Mouse (Mus musculus) subcutaneous adipose tissue, adult 2 months (tissue): ENCODE data around the gene Nudc. TPM values are rescaled to one million over a fixed set of nuclear protein-coding genes. Genes with fewer than 3 reads are reported as not detected.

Experiments
- polyA plus RNA-seq: library from polyadenylated mRNA; depleted of rRNA; stranded (reverse); fragments of >200 nt; gene quantifications from 2 replicates; pipeline ENCODE4 v1.2.3, GENCODE M21; 2012; ENCODE audit warnings: low replicate concordance; rRNA removed

Gene Nudc
- polyA plus RNA-seq: 35.3 and 61.0 TPM in 2 replicates

DNA sequence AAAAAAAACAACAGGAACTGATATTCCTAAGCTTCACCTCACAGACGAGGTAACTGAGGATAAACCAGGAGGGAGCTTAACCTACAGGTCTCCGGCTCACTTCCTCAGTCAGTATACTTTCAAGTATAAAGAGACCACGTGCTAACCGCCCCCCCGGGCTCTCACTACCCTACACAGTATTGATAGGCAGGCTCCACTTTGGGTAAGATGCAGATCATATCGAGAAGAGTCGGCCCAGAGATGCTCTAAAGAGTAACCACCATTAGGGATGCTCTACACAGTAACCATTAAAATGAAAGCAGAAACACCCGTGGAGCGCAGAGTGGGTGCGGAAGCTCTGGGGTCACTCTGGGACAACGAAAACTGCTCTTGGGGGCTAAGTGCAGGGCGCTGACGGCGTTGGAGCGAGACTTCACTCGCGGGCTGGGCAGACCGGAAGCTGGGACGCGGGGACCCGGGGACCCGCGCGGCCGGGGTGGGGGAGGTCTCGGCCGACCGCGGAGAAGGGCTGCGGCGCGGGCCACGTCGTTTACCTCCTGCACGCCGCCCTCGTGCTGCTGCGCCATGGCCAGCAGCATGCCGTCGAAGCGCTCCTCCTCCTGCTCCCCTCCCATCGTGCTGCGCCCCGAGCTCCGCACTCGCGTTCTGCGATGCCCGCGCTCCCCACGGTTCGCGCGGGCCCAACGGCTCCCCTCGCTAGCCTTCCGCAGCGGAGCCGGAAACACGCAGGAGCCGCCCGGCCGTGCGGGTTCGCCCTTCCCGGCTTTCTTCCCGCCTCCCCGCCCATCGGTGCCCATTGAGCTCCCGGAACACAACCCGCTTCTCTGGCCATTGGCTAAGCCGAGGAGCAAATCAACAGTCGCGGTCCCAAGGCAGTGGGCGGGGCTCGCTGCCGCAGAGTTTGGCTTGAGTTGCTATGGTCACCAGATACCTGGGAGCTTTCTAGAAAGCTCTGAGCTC lies at the start of gene Nudc:
TSS of gene Nudc (minus strand) at position 725 of the 960 bp plus-strand sequence.

DNA sequence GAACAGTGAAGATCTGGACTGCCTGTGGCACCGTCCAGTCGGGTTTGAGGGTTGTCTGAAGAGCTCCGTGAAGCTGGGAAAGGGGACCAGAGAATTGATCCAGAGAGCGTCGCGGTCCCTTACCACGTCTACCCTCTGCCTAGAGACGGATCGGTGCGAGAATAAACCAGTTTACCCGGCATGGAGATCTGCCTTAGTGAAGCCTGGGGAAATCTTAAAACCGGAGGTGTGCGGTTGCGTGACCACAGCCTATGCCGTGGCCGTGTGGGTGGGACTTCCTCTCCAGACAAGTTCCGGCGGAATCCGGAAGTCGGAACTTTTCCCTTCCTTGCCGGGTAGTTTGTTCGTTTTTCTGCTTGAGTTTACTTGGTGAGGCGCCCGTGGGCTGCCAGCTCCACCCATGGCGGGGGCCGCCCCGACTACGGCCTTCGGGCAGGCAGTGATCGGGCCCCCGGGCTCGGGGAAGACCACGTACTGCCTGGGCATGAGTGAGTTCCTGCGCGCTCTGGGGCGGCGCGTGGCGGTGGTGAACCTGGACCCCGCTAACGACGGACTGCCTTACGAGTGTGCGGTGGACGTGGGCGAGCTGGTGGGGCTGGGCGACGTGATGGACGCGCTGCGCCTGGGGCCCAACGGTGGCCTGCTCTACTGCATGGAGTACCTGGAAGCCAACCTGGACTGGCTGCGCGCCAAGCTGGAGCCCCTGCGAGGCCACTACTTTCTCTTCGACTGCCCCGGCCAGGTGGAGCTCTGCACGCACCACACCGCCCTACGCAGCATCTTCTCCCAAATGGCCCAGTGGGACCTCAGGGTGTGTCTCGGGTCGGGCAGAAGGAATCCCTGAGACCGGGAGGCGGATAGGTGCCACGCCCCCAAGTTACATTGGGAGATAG lies 38.5 kb upstream of the Nudc start, which contains the start of gene Gpn2:
TSS of gene Gpn2 (plus strand) at position 304 of the 893 bp plus-strand sequence.

DNA sequence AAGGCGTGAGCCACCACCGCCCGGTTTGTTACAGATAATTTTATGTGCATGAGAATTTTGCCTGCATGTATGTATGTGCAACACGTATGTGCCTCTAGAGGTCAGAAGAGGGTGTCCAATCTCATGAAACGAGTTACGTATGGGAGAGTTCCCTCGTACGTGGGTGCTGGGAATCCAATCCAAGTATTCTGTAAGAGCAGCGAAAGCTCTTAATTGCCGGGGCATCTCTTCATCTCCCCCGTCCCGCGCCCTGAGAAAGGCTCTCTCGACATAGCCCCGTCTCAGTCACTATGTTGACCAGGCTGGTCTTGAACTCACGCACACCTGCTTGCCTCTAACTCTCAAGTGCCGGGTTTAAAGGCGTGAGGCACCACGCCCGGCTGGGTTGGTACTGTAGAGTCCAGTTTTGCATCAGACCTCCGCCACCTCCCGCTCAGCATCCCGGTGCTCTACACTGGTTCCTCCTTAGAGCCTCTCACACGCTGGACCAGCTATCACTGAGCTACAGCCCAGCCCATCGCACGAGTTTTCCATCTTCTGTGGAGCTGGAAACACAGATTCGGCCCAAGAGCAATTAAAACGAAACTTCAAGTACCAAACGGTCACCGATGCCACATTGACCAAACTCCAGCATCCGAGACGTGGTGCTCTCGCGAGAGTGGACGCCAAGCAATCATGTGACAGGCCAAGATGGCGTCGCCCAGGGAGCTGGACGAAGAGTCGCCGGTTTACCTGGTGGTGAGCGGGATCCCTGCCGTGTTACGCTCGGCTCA lies 28.5 kb upstream of the Nudc start, which contains the start of gene Gpatch3:
TSS of gene Gpatch3 (plus strand) at position 676 of the 773 bp plus-strand sequence.

DNA sequence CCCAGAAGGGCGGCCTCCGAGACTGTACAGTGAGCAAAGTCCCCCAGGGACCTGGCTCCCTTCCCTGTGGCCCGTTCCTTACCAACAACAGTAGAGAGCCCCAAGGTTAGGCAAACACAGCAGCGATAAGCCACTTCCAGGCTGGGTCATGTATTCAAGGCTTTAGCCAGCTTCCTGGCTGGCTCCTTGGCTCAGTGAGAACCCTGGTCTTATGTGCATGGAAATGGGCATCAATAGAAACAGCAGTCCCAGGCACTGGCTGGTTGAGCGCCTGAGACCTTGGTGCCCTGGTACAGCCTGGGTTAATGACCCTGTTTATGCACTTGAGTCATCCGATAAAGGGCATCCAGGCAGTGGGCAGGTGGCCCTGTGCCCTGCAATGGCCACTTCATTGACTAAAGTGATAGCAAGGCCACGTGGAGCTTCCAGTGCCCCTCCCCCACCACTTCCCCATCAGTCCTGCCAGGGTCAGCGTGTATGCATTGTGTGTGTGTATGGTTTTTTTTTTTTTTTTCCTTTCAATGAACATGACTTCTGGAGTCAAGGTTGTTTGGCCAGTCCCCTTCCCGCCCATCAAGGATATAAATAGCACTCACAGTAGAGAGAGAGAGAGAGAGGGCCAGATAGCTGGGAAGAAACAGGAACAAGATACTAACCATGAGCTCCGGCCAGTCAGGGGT lies 7.1 kb upstream of the Nudc start, which contains the start of gene Nr0b2:
TSS of gene Nr0b2 (plus strand) at position 609 of the 680 bp plus-strand sequence.

GRCm38 (mm10) chr4:133518601-133519368 lies 27.0 kb downstream of the Nudc start, which contains the start of gene Kdf1:
Gene Kdf1, plus strand, starts transcription at chr4:133518963.

GRCm38 (mm10) chr4:133498160-133498724 lies 47.6 kb downstream of the Nudc start, which contains the start of gene Trnp1:
Gene Trnp1, minus strand, starts transcription at chr4:133498550.

Other genes starting within 250 kb of the Nudc start
- 35.6 and 46.2 TPM in 2 replicates for gene Wdtc1, start 192.5 kb downstream of the Nudc start, polyA plus RNA-seq
- 30.6 and 46.0 TPM in 2 replicates for gene Slc9a1, start 176.3 kb downstream of the Nudc start, polyA plus RNA-seq
- 2.0 and 4.5 TPM in 2 replicates for gene Tent5b, start 65.9 kb downstream of the Nudc start, polyA plus RNA-seq
- 3.1 TPM in 2 replicates for gene Trnp1, start 47.4 kb downstream of the Nudc start, polyA plus RNA-seq
- gene Kdf1, start 27.0 kb downstream of the Nudc start, polyA plus RNA-seq: 9.2 TPM in 1 of 2 replicates, not detected in the other
- gene Nr0b2, start 7.4 kb upstream of the Nudc start, polyA plus RNA-seq: 0.28 TPM in 1 of 2 replicates, not detected in the other
- 3.8 and 5.0 TPM in 2 replicates for gene Gpatch3, start 28.7 kb upstream of the Nudc start, polyA plus RNA-seq
- gene Gpn2, start 38.4 kb upstream of the Nudc start, polyA plus RNA-seq: 28.4 and 33.3 TPM in 2 replicates
- gene Sfn, start 56.2 kb upstream of the Nudc start, polyA plus RNA-seq: 4.3 and 10.0 TPM in 2 replicates
- 42.4 and 51.5 TPM in 2 replicates for gene Zdhhc18, start 104.2 kb upstream of the Nudc start, polyA plus RNA-seq
- 9.1 and 14.4 TPM in 2 replicates for gene Pigv, start 126.7 kb upstream of the Nudc start, polyA plus RNA-seq
- 26.6 and 68.4 TPM in 2 replicates for gene Arid1a, start 210.8 kb upstream of the Nudc start, polyA plus RNA-seq